Mouse (Mus musculus) CH12.LX (cell line): ENCODE measurements around the gene Kitl. TPM values are rescaled to one million over a fixed set of nuclear protein-coding genes. Genes with fewer than 3 reads are reported as not detected.

Source experiments
- DNase-seq: peaks from one replicate; pipeline ENCODE4 v3.0.0-alpha.2; 2013; ENCODE audit errors: extremely low read depth
- H3K27ac ChIP-seq: 2 replicates; pipeline ENCODE4 v1.5.1; 2012; ENCODE audit warnings: low read depth, mild to moderate bottlenecking, control low read depth, moderate library complexity; ENCODE audit not compliant: insufficient read depth
- H3K27me3 ChIP-seq: replicated peaks from 2 replicates; pipeline ENCODE3; 2012; ENCODE audit warnings: inconsistent platforms
- H3K36me3 ChIP-seq, 2 experiments: replicated peaks in 1 of 2; 2 replicates each; pipeline versions ENCODE3 to v1.6.1; 2012; ENCODE audit warnings: inconsistent platforms in 1 of 2, low read length in 1 of 2, mild to moderate bottlenecking in 1 of 2, mixed read lengths in 1 of 2, moderate library complexity in 1 of 2; ENCODE audit not compliant: control insufficient read depth in 1 of 2, insufficient read depth in 1 of 2
- H3K4me1 ChIP-seq, 2 experiments: 2 replicates each; pipeline ENCODE4 v1.6.1; 2012; ENCODE audit warnings: inconsistent platforms in 1 of 2, moderate library complexity in 1 of 2; ENCODE audit not compliant: insufficient read depth in 2 of 2, control insufficient read depth in 1 of 2
- H3K4me2 ChIP-seq: 2 replicates; pipeline ENCODE4 v1.6.1; 2012; ENCODE audit warnings: low read depth, mild to moderate bottlenecking, control low read depth; ENCODE audit not compliant: poor library complexity, insufficient read depth, severe bottlenecking
- H3K4me3 ChIP-seq, 3 experiments: fragments of 150-350 bp in 1 of 3; sonication (generic) in 1 of 3; replicated peaks in 1 of 3; 2 replicates each; pipeline versions ENCODE3 to v1.5.1; 2011 to 2012; ENCODE audit warnings: low read depth in 2 of 3, low read length in 2 of 3, mild to moderate bottlenecking in 2 of 3, moderate library complexity in 2 of 3, control low read depth in 1 of 3, improper control_type of control experiment in 1 of 3, inconsistent platforms in 1 of 3, mixed read lengths in 1 of 3; ENCODE audit not compliant: poor library complexity in 1 of 3
- H3K79me2 ChIP-seq: replicated peaks from 2 replicates; pipeline ENCODE4 v1.6.1; 2012; ENCODE audit warnings: mild to moderate bottlenecking, moderate library complexity; ENCODE audit not compliant: control insufficient read depth, poor library complexity, insufficient read depth, severe bottlenecking; ENCODE audit errors: extremely low read depth
- H3K9ac ChIP-seq: 2 replicates; pipeline ENCODE4 v1.6.1; 2012; ENCODE audit warnings: low read depth, mild to moderate bottlenecking, control low read depth, moderate library complexity; ENCODE audit not compliant: insufficient read depth
- H3K9me3 ChIP-seq: replicated peaks from 2 replicates; pipeline ENCODE3; 2012; ENCODE audit warnings: low read length, inconsistent platforms, mixed read lengths
- CHD1 ChIP-seq: IDR thresholded peaks from 2 replicates; pipeline ENCODE4 v1.6.1; 2012; ENCODE audit warnings: low read depth, low read length, improper control_type of control experiment, inconsistent platforms
- CTCF ChIP-seq, 2 experiments: IDR thresholded peaks in 1 of 2; conservative IDR thresholded peaks in 1 of 2; 2 replicates each; pipeline ENCODE4 v1.5.1; 2011 to 2012; ENCODE audit warnings: low read depth in 2 of 2, low read length in 2 of 2, improper control_type of control experiment in 1 of 2, inconsistent platforms in 1 of 2, mild to moderate bottlenecking in 1 of 2, moderate library complexity in 1 of 2
- E2F4 ChIP-seq: IDR thresholded peaks from 2 replicates; pipeline ENCODE4 v1.6.1; 2011; ENCODE audit warnings: low read depth, low read length, improper control_type of control experiment; ENCODE audit not compliant: insufficient replicate concordance
- ETS1 ChIP-seq: conservative IDR thresholded peaks from 2 replicates; pipeline ENCODE4 v1.6.1; 2012; ENCODE audit warnings: low read depth, mild to moderate bottlenecking, inconsistent platforms, low read length, improper control_type of control experiment, moderate library complexity
- JUN ChIP-seq: IDR thresholded peaks from 2 replicates; pipeline ENCODE4 v1.6.1; 2011; ENCODE audit warnings: low read depth, mild to moderate bottlenecking, low read length, improper control_type of control experiment, moderate library complexity; ENCODE audit not compliant: insufficient read depth
- JUND ChIP-seq: conservative IDR thresholded peaks from 2 replicates; pipeline ENCODE4 v1.6.1; 2011; ENCODE audit warnings: low read depth, low read length, improper control_type of control experiment
- KAT2A ChIP-seq: IDR thresholded peaks from 2 replicates; pipeline ENCODE4 v1.6.1; 2012; ENCODE audit warnings: low read length, improper control_type of control experiment, inconsistent platforms; ENCODE audit not compliant: insufficient replicate concordance
- MAFK ChIP-seq: IDR thresholded peaks from 2 replicates; pipeline ENCODE4 v1.6.1; 2011; ENCODE audit warnings: low read length, improper control_type of control experiment; ENCODE audit not compliant: insufficient replicate concordance
- MAX ChIP-seq: IDR thresholded peaks from 2 replicates; pipeline ENCODE4 v1.6.1; 2011; ENCODE audit warnings: low read length, improper control_type of control experiment
- MAZ ChIP-seq: IDR thresholded peaks from 2 replicates; pipeline ENCODE4 v1.6.1; 2012; ENCODE audit warnings: low read depth, mild to moderate bottlenecking, inconsistent platforms, low read length, improper control_type of control experiment, moderate library complexity
- MYC ChIP-seq: IDR thresholded peaks from 2 replicates; pipeline ENCODE4 v1.6.1; 2011; ENCODE audit warnings: low read depth, mild to moderate bottlenecking, improper control_type of control experiment, low read length
- PAX5 ChIP-seq: IDR thresholded peaks from 2 replicates; pipeline ENCODE4 v1.6.1; 2012; ENCODE audit warnings: low read length, inconsistent platforms, mixed read lengths
- POLR2AphosphoS2 ChIP-seq: IDR thresholded peaks from 2 replicates; pipeline ENCODE4 v1.6.1; 2011; ENCODE audit warnings: low read depth, low read length, improper control_type of control experiment
- SIN3A ChIP-seq: IDR thresholded peaks from 2 replicates; pipeline ENCODE4 v1.6.1; 2012; ENCODE audit warnings: low read length, improper control_type of control experiment, inconsistent platforms
- TBP ChIP-seq: conservative IDR thresholded peaks from 2 replicates; pipeline ENCODE4 v1.6.1; 2011; ENCODE audit warnings: low read depth, low read length, improper control_type of control experiment
- UBTF ChIP-seq: IDR thresholded peaks from 2 replicates; pipeline ENCODE4 v1.6.1; 2012; ENCODE audit warnings: low read depth, mild to moderate bottlenecking, inconsistent platforms, low read length, improper control_type of control experiment, moderate library complexity
- USF1 ChIP-seq: IDR thresholded peaks from 2 replicates; pipeline ENCODE4 v1.6.1; 2014; ENCODE audit warnings: low read depth, mild to moderate bottlenecking, inconsistent platforms, low read length, improper control_type of control experiment
- USF2 ChIP-seq: conservative IDR thresholded peaks from 2 replicates; pipeline ENCODE4 v1.6.1; 2011; ENCODE audit warnings: low read depth, low read length, improper control_type of control experiment
- ZC3H11A ChIP-seq: IDR thresholded peaks from 2 replicates; pipeline ENCODE4 v1.6.1; 2012; ENCODE audit warnings: low read depth, mild to moderate bottlenecking, inconsistent platforms, low read length, improper control_type of control experiment
- ZKSCAN1 ChIP-seq: IDR thresholded peaks from 2 replicates; pipeline ENCODE4 v1.6.1; 2012; ENCODE audit warnings: low read depth, inconsistent platforms, low read length, improper control_type of control experiment, borderline replicate concordance
- ZNF384 ChIP-seq: IDR thresholded peaks from 2 replicates; pipeline ENCODE4 v1.6.1; 2012; ENCODE audit warnings: low read depth, low read length, improper control_type of control experiment, inconsistent platforms
- dilution Hi-C: fragments of 300-500 bp; cut with MboI; formaldehyde crosslinking; loops from 2 replicates; pipeline ENCODE4 v1.14.3; 2020; ENCODE audit warnings: low sequenced_read_pairs; ENCODE audit not compliant: extremely low pct_unique_long_range_greater_than_20kb, extremely low pct_ligation_motif_present
- in situ Hi-C: fragments of 300-500 bp; cut with MboI; formaldehyde crosslinking; loops from 3 replicates; pipeline ENCODE4 v1.14.3; 2019; ENCODE audit warnings: low sequenced_read_pairs, low pct_ligation_motif_present, low pct_unique_long_range_greater_than_20kb, mixed read lengths
- polyA plus RNA-seq: library from polyadenylated mRNA; unstranded; fragments of >175 nt; gene quantifications from 2 replicates; pipeline ENCODE4 v1.2.1, GENCODE M21; 2012; ENCODE audit warnings: low read depth; ENCODE audit not compliant: insufficient read length
- total RNA-seq, 2 experiments: library from RNA; depleted of rRNA; stranded (reverse); fragments of 300-350 nt in 1 of 2; fragments of >200 nt in 1 of 2; gene quantifications; 2 replicates each; pipeline ENCODE4 v1.2.3; 2012 to 2014

The Kitl gene
- total RNA-seq (2012; rRNA removed) (not detected in 2 replicates), total RNA-seq (2014; rRNA removed) (not detected in 2 replicates), polyA plus RNA-seq (not detected in 2 replicates)

GRCm38 (mm10) chr10:100015370-100016325, at the start of gene Kitl:
TSS of gene Kitl (plus strand) at chr10:100015630.
- H3K27ac ChIP-seq = no peak within 1 kb of the TSS
- H3K9ac ChIP-seq = no peak within 1 kb of the TSS
- in situ Hi-C loops (no loop called here), dilution Hi-C loops (no loop called here)
- TF ChIP-seq PAX5 (no peak), MAZ (no peak), MAX (no peak), CTCF (conservative IDR thresholded peaks at IDR 0.05 in 1 of 2, IDR thresholded peaks at IDR 0.05 in 1 of 2; ENCODE audit: low read depth in 2 of 2, low read length in 2 of 2) (no peak), JUN (no peak), ETS1 (no peak), TBP (no peak), USF1 (no peak), KAT2A (no peak), USF2 (no peak), UBTF (no peak), SIN3A (no peak), MAFK (no peak), POLR2AphosphoS2 (no peak), CHD1 (no peak), ZNF384 (no peak), ZKSCAN1 (no peak), MYC (no peak), ZC3H11A (no peak)
- H3K4me1 ChIP-seq = no peaks in the 10 kb centered on the region
- no peaks in the 10 kb centered on the region for H3K27me3 ChIP-seq
- no peaks in the 10 kb centered on the region for H3K79me2 ChIP-seq
- peaks cover 63% of the 10 kb centered on the region for H3K9me3 ChIP-seq
- no peaks in the 10 kb centered on the region for H3K36me3 ChIP-seq
- H3K4me3 ChIP-seq = no peak within 1 kb of the TSS
- H3K4me2 ChIP-seq = no peak within 1 kb of the TSS
- DNase-seq = no peak

DNA sequence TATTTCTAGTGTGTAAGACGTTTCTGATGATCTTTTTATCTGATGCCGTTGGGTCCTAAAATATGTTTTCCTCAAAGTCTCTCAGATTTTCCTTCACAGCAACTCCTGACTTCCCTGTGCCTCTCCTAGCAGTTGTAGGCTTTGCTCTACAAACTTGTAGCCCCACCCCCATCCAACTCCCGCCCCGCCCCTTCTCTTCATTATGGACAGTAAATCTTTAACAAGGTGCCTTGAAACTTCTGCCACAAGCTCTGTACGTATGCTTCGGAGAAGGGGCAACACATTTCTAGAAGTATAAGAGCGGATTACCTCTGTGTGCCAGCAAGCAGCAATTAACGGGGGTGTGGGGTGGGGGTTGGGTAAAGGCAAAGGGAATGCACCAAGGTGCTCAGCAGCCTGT, 42.6 kb upstream of the Kitl start:
- Histone ChIP-seq H3K36me3 (no peaks in the 10 kb centered on the region), H3K4me2 (no peak overlapping the region), H3K4me3 (no peak overlapping the region), H3K4me1 (no peaks in the 10 kb centered on the region), H3K27me3 (no peaks in the 10 kb centered on the region), H3K9ac (no peak overlapping the region), H3K9me3 (peaks cover 33% of the 10 kb centered on the region), H3K79me2 (no peaks in the 10 kb centered on the region), H3K27ac (no peak overlapping the region)
- in situ Hi-C loops = no loop called here
- dilution Hi-C loops = no loop called here
- no peak for DNase-seq
- TF ChIP-seq E2F4 = no peak
- no peak for TF ChIP-seq JUND
